Mouse (Mus musculus): ENCODE measurements around the gene Coa5. TPM values are rescaled to one million over a fixed set of nuclear protein-coding genes. Genes with fewer than 3 reads are reported as not detected.

Gene Coa5
- polyA plus RNA-seq, 1 experiment from 2014 or later, result 46.6 TPM

DNA sequence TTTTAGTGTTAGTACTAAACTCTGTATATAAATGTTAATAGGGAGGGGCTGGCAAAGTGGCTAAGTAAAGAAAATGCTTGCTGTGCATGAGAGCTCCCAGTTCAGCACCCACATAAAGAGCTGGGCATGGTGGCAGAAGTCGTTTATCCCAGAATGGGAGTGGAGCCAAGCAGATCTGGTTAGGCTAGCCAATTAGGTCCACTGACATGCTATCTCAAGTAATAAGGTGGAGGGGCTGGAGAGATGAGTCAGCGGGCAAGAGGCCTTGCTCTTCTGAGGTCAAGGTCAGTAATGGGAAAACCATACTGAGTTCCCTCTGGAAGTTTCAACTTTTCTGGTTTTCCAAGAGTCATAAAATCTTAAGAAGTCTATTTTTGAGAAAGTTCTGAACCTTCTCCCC lies 992 bp downstream of the Coa5 start:
- Histone ChIP-seq H3K36me3 (peaks cover 57% of the 10 kb centered on the region), H3K4me2 (peak overlapping the region; percentile 74), H3K27me3 (no peaks in the 10 kb centered on the region), H3K27ac (no peak overlapping the region), H3K9ac (replicated peaks) (peak overlapping the region; percentile 71), H3K4me1 (replicated peaks) (peaks cover 26% of the 10 kb centered on the region), H3K4me3 (replicated peaks) (peak overlapping the region; percentile 83), H3K9me3 (peaks cover 6% of the 10 kb centered on the region)
- WGBS, result 79% methylated on average over 2 of the region's 2 CpGs
- no peak for ATAC-seq (ENCODE audit: insufficient number of reproducible peaks, insufficient read depth, low FRiP score, low TSS enrichment, low read depth)

DNA sequence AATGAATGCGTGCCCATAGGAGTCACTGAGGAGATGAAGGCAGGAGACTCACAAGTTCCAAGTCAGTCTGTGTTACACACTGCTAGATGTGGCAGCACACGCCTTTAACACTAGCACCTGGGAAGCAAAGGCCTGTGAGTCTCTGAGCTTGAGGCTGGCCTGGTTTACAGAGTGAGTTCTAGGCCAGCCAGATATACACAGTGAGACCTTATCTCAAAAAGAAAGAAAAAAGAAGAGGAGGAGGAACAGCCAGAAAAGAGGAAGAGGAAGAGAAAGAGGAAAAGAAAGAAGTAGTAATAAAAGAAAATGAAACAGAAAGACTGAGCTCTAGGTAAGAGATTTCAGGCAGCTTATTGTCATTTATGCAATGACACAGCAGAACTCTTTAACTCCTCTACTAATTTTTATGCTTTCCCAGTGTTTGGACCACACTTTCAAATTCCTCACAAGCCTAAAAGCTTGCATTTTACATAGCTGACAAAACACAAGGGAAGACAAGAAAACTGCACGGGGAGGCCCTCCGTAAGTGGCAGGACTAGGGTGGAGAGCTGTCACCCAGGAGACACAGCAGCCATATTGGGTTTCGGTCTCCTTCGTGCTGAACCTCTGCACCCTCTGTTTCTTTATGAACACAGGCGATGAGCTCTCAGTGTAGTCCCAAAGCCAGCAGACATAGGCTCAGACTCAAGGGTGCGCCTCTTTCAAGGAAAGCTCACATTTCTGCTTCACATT lies 2.6 kb downstream of the Coa5 start:
- no peak overlapping the region for H3K27ac ChIP-seq
- ATAC-seq (ENCODE audit: insufficient number of reproducible peaks, insufficient read depth, low FRiP score, low TSS enrichment, low read depth), result no peak
- peaks cover 55% of the 10 kb centered on the region for H3K36me3 ChIP-seq
- H3K27me3 ChIP-seq, result no peaks in the 10 kb centered on the region
- no peak overlapping the region for H3K4me3 ChIP-seq (replicated peaks)
- no peak overlapping the region for H3K9ac ChIP-seq (replicated peaks)
- peaks cover 14% of the 10 kb centered on the region for H3K9me3 ChIP-seq
- no peak overlapping the region for H3K4me2 ChIP-seq
- peaks cover 24% of the 10 kb centered on the region for H3K4me1 ChIP-seq (replicated peaks)
- WGBS, result 94% methylated on average over 8 of the region's 8 CpGs

DNA sequence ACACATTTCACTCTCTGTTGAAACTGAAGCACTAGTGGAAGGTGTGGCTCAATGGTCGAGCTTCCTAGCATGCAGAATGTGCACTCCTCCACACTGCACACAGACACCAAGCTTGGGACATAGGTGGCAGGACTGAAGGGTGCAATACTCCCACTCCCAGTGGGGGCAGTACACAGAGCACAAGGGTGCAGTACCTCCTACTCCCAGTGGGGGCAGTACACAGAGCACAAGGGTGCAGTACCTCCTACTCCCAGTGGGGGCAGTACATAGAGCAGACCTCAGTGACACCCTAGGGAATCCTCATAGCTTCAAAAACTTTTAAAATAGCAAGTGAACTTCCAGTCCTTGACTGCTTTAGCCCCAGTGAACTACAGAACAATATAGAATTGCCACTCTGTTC lies 10.5 kb downstream of the Coa5 start:
- peaks cover 13% of the 10 kb centered on the region for H3K9me3 ChIP-seq
- no peaks in the 10 kb centered on the region for H3K4me1 ChIP-seq (replicated peaks)
- no peak overlapping the region for H3K27ac ChIP-seq
- no peaks in the 10 kb centered on the region for H3K27me3 ChIP-seq
- H3K36me3 ChIP-seq, result peaks cover 43% of the 10 kb centered on the region
- ATAC-seq (ENCODE audit: insufficient number of reproducible peaks, insufficient read depth, low FRiP score, low TSS enrichment, low read depth), result no peak
- no peak overlapping the region for H3K4me3 ChIP-seq (replicated peaks)
- H3K9ac ChIP-seq (replicated peaks), result no peak overlapping the region
- 84% methylated on average over 1 of the region's 1 CpGs for WGBS
- H3K4me2 ChIP-seq, result no peak overlapping the region

DNA sequence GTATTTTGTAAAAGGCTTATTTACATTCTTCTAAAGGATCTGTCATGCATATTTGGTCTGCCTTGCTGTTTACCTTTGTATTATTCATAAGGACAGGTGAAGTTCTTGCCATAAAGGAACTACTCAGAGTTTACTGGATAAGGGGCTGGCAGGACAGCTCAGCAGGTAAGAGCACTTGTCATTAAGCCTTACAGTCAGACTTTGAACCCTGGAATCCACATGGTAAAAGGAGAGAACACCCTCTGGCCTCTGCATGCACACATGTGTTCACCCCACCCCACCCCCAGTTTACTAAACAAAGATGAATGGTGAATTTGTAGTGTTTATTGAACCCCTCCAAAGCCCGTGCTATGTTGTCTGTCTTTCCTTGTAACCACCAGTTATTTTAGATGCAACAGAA lies 14.5 kb downstream of the Coa5 start:
- no peak overlapping the region for H3K9ac ChIP-seq (replicated peaks)
- no peak overlapping the region for H3K4me2 ChIP-seq
- H3K27ac ChIP-seq, result no peak overlapping the region
- peaks cover 25% of the 10 kb centered on the region for H3K36me3 ChIP-seq
- no peak overlapping the region for H3K4me3 ChIP-seq (replicated peaks)
- H3K9me3 ChIP-seq, result no peaks in the 10 kb centered on the region
- WGBS, result 91% methylated on average over 1 of the region's 1 CpGs
- ATAC-seq (ENCODE audit: insufficient number of reproducible peaks, insufficient read depth, low FRiP score, low TSS enrichment, low read depth), result no peak
- no peaks in the 10 kb centered on the region for H3K4me1 ChIP-seq (replicated peaks)
- no peaks in the 10 kb centered on the region for H3K27me3 ChIP-seq

DNA sequence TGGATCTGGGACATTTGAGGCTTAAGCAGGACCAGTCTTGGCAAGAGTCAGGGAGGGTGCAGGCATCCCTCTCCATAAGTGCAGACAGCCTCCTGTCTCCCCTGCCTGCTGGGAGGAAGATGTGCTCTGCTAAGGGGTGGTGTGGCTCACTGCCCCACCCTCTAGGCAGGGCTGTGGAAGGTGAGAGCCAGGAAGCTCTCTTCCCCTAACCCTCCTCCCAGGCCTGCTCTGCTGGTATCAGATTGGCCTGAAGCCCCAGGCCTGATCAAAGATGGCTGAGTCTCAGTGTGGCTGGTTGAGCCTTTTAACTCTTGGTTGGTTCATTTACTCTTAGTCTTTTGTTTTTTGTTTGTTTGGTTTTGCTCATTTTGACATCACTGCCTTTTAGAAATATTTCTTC lies 20.3 kb downstream of the Coa5 start:
- Histone ChIP-seq H3K4me3 (replicated peaks) (no peak overlapping the region), H3K36me3 (no peaks in the 10 kb centered on the region), H3K9me3 (no peaks in the 10 kb centered on the region), H3K27ac (no peak overlapping the region), H3K4me2 (no peak overlapping the region), H3K4me1 (replicated peaks) (peaks cover 3% of the 10 kb centered on the region; the same call in 1 of the 2 replicates), H3K9ac (replicated peaks) (no peak overlapping the region), H3K27me3 (no peaks in the 10 kb centered on the region)
- ATAC-seq (ENCODE audit: insufficient number of reproducible peaks, insufficient read depth, low FRiP score, low TSS enrichment, low read depth), result no peak

DNA sequence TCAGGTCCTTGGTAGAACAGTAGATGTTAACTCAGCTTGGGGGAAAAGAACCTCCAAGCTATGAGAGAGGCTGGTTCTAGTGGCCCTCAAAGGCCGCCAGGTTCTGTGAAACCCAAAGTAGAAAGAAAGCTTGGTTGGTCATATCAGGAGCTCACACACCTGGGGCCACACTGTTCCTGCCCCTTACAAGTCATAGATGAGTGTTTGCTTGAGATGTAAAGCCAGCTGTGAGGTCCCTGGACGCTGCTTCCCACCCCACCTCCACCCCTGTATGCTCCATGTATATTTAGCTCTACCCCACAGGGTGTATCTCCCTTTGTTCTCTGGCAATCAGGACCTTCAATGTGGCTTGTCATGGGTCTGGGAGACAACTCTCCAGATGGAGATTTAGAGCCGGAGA lies 21.2 kb downstream of the Coa5 start:
- peaks cover 3% of the 10 kb centered on the region; the same call in 1 of the 2 replicates for H3K4me1 ChIP-seq (replicated peaks)
- WGBS, result 71% methylated on average over 3 of the region's 3 CpGs
- no peaks in the 10 kb centered on the region for H3K27me3 ChIP-seq
- H3K9me3 ChIP-seq, result no peaks in the 10 kb centered on the region
- no peak overlapping the region for H3K4me3 ChIP-seq (replicated peaks)
- H3K9ac ChIP-seq (replicated peaks), result no peak overlapping the region
- no peak overlapping the region for H3K27ac ChIP-seq
- no peak overlapping the region for H3K4me2 ChIP-seq
- H3K36me3 ChIP-seq, result no peaks in the 10 kb centered on the region
- no peak for ATAC-seq (ENCODE audit: insufficient number of reproducible peaks, insufficient read depth, low FRiP score, low TSS enrichment, low read depth)

DNA sequence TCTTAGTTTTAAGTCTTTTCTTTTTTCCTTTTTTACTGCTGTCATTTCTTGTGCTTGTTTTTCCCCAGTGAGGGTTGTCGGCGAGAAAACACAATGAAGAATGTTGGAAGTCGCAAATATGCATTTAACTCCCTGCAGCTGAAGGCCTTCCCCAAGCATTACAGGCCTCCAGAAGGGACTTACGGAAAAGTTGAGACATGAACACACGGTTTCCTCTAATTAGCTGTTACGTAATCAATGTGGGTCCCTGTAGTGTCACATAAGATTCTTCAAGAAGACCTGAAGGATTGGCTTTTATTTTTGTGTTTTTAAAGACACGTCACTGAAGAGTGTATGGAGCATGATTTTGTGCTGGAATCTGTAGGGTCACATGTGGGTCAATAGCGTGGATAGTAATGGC lies 21.8 kb downstream of the Coa5 start:
- H3K4me3 ChIP-seq (replicated peaks), result no peak overlapping the region

DNA sequence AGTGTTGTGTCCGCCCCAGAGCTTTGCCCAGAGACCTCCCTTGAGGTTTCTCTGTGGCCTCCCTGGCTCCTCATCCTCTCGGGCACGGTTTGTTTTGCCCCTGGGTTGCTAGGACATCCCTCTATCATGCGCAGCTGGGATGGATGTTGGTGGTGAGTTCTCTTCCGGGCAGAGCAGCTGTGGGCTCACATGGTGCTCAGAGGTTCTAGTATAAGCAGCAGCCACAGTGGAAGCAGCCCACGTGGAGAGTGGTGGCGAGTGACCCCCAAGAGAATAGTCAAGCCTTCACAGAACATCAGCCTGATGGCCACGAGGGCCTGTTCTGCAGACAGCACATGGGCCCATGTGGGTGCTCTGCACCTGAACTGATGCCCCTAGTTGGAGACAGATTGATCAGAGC lies 22.7 kb downstream of the Coa5 start:
- WGBS, result 79% methylated on average over 8 of the region's 8 CpGs
- Histone ChIP-seq H3K27ac (no peak overlapping the region), H3K27me3 (no peaks in the 10 kb centered on the region), H3K36me3 (peaks cover 2% of the 10 kb centered on the region; the same call in 1 of the 2 replicates), H3K4me3 (replicated peaks) (no peak overlapping the region), H3K9ac (replicated peaks) (no peak overlapping the region), H3K9me3 (no peaks in the 10 kb centered on the region), H3K4me1 (replicated peaks) (peaks cover 3% of the 10 kb centered on the region; the same call in 1 of the 2 replicates), H3K4me2 (no peak overlapping the region)
- no peak for ATAC-seq (ENCODE audit: insufficient number of reproducible peaks, insufficient read depth, low FRiP score, low TSS enrichment, low read depth)

More for the DNA sequence above, 21.8 kb downstream of the Coa5 start:
- Histone ChIP-seq H3K4me1 (replicated peaks) (peaks cover 3% of the 10 kb centered on the region; the same call in 1 of the 2 replicates), H3K9me3 (no peaks in the 10 kb centered on the region), H3K9ac (replicated peaks) (no peak overlapping the region), H3K36me3 (no peaks in the 10 kb centered on the region), H3K27ac (no peak overlapping the region), H3K4me2 (no peak overlapping the region), H3K27me3 (no peaks in the 10 kb centered on the region)
- ATAC-seq (ENCODE audit: insufficient number of reproducible peaks, insufficient read depth, low FRiP score, low TSS enrichment, low read depth), result no peak
- WGBS, result 75% methylated on average over 8 of the region's 8 CpGs

DNA sequence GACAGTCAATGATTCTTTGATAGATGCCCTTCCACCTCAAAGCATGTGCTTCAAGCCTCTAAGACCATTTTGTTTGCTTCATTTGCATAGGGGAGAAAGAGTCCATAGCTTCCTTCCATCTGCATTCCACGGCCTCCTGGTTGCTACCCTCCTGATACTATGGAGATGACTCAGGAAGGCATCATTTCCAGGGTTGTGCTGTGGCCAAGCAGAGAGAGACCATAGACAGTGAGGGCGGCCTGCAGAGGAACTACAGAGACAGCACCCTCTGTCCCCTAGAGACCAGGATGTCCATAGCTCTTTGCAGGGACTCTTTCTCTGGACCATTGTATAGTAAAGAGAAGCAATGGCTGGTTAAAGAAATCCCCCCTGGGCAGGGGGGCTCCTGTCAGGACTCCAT lies 24.8 kb downstream of the Coa5 start:
- peaks cover 9% of the 10 kb centered on the region; the same call in 1 of the 2 replicates for H3K36me3 ChIP-seq
- no peak overlapping the region for H3K27ac ChIP-seq
- H3K4me3 ChIP-seq (replicated peaks), result no peak overlapping the region
- ATAC-seq (ENCODE audit: insufficient number of reproducible peaks, insufficient read depth, low FRiP score, low TSS enrichment, low read depth), result no peak
- no peak overlapping the region for H3K4me2 ChIP-seq
- peaks cover 3% of the 10 kb centered on the region; the same call in 1 of the 2 replicates for H3K4me1 ChIP-seq (replicated peaks)
- 82% methylated on average over 2 of the region's 2 CpGs for WGBS
- H3K27me3 ChIP-seq, result no peaks in the 10 kb centered on the region
- no peaks in the 10 kb centered on the region for H3K9me3 ChIP-seq
- no peak overlapping the region for H3K9ac ChIP-seq (replicated peaks)

DNA sequence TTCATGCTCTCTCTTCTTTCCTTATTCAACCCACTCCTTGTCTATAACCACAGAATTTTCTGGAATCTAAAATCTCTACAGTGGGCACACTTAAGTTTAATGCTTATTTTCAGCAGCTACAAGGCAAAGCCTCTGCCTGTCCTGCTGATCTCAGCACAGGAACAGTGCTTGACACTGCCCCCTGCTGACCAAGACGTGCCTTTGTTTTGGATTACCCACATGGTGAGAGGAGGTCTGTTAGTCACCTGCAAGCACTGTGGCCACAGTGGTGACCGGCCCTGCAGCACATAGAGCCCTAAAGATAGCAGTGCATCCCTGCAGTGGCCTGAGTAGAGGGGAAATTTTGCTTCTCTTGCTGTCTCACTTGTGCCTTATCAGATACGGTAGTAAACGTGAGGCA lies 28.2 kb downstream of the Coa5 start:
- no peak for ATAC-seq (ENCODE audit: insufficient number of reproducible peaks, insufficient read depth, low FRiP score, low TSS enrichment, low read depth)
- Histone ChIP-seq H3K36me3 (peaks cover 17% of the 10 kb centered on the region; the same call in 1 of the 2 replicates), H3K9ac (replicated peaks) (no peak overlapping the region), H3K4me1 (replicated peaks) (peaks cover 10% of the 10 kb centered on the region), H3K27me3 (no peaks in the 10 kb centered on the region), H3K4me3 (replicated peaks) (no peak overlapping the region), H3K9me3 (no peaks in the 10 kb centered on the region), H3K4me2 (no peak overlapping the region), H3K27ac (no peak overlapping the region)
- WGBS, result 60% methylated on average over 4 of the region's 4 CpGs

DNA sequence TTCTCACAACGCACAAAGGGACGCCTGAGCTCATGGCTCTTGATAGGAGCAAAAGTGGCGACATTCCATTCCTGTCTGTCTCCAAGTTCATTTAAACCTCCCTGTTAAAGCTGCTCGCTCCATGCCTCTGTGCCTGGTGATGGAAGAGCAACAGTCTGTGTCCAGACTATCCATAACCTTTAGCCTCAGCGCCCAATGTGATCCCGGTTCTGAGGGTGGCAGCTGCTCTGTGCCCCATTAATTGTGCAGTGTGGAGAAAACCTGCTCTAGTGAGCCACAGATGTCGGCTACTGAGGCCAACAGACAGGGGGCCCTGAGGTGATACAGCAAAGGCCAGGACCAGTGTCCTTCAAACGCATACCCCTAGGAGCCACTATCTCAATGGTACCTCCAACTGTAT lies 30.2 kb downstream of the Coa5 start:
- H3K9ac ChIP-seq (replicated peaks), result no peak overlapping the region
- ATAC-seq (ENCODE audit: insufficient number of reproducible peaks, insufficient read depth, low FRiP score, low TSS enrichment, low read depth), result no peak
- peaks cover 27% of the 10 kb centered on the region; the same call in 1 of the 2 replicates for H3K36me3 ChIP-seq
- 65% methylated on average over 8 of the region's 8 CpGs for WGBS
- no peak overlapping the region for H3K27ac ChIP-seq
- H3K9me3 ChIP-seq, result no peaks in the 10 kb centered on the region
- peaks cover 10% of the 10 kb centered on the region for H3K4me1 ChIP-seq (replicated peaks)
- H3K4me3 ChIP-seq (replicated peaks), result no peak overlapping the region
- no peak overlapping the region for H3K4me2 ChIP-seq
- H3K27me3 ChIP-seq, result no peaks in the 10 kb centered on the region

DNA sequence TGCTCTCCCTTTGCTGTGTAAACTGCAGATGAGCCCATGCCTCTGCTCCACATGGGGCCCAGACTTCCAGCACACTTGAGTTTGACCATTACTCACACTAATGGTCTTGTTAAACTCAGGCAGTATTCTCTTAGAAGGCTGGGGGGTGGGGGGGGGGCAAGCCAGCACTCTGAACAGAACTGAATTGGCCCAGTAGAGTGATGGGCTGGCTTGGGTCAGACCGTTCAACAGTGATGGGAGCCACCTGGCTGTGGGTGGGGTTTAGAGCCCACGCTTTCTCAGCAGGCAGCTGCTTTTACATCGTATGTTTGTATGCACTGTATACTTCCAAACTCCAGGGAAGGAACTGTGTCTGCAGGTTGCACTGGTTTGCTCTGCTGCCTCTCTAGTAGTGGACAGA lies 30.9 kb downstream of the Coa5 start:
- no peaks in the 10 kb centered on the region for H3K27me3 ChIP-seq
- H3K4me3 ChIP-seq (replicated peaks), result no peak overlapping the region
- ATAC-seq (ENCODE audit: insufficient number of reproducible peaks, insufficient read depth, low FRiP score, low TSS enrichment, low read depth), result no peak
- H3K36me3 ChIP-seq, result peaks cover 29% of the 10 kb centered on the region; the same call in 1 of the 2 replicates
- H3K4me2 ChIP-seq, result no peak overlapping the region
- H3K27ac ChIP-seq, result no peak overlapping the region
- H3K9me3 ChIP-seq, result no peaks in the 10 kb centered on the region
- no peak overlapping the region for H3K9ac ChIP-seq (replicated peaks)
- 24% methylated on average over 3 of the region's 3 CpGs for WGBS
- H3K4me1 ChIP-seq (replicated peaks), result peaks cover 10% of the 10 kb centered on the region
